Mouse (Mus musculus) hindbrain, embryonic 15.5 days (tissue): ENCODE measurements around the gene Zfp384. TPM values are rescaled to one million over a fixed set of nuclear protein-coding genes. Genes with fewer than 3 reads are reported as not detected.
"Not testable (repeated sequence)": the region's sequence is repeated elsewhere in the genome, so short reads cannot be mapped to it uniquely, and the experiment has no call there.

Experiments used
- ATAC-seq: fragments of 200-750 bp; cut with Nextera tagmentation; 2 replicates; pipeline ENCODE4 v1.8.0; 2017; ENCODE audit warnings: low read depth, moderate number of reproducible peaks, moderate TSS enrichment; ENCODE audit not compliant: low FRiP score
- H3K27ac ChIP-seq: fragments of 300-500 bp; sonication (generic); replicated peaks from 2 replicates; pipeline ENCODE4 v1.5.1; 2015; ENCODE audit warnings: mild to moderate bottlenecking, inconsistent platforms
- H3K27me3 ChIP-seq: fragments of 300-500 bp; sonication (generic); 2 replicates; pipeline ENCODE4 v1.6.1; 2015; ENCODE audit warnings: control low read depth, inconsistent platforms
- H3K36me3 ChIP-seq: fragments of 300-500 bp; sonication (generic); 2 replicates; pipeline ENCODE4 v1.6.1; 2015; ENCODE audit warnings: control low read depth, inconsistent platforms
- H3K4me1 ChIP-seq: fragments of 300-500 bp; sonication (generic); replicated peaks from 2 replicates; pipeline ENCODE4 v1.6.1; 2015; ENCODE audit warnings: control low read depth, inconsistent platforms
- H3K4me2 ChIP-seq: fragments of 300-500 bp; sonication (generic); 2 replicates; pipeline ENCODE4 v1.6.1; 2015; ENCODE audit warnings: moderate library complexity, mild to moderate bottlenecking, inconsistent platforms
- H3K4me3 ChIP-seq: fragments of 300-500 bp; sonication (generic); 2 replicates; pipeline ENCODE4 v1.5.1; 2015; ENCODE audit warnings: mild to moderate bottlenecking, inconsistent platforms
- H3K9ac ChIP-seq: fragments of 300-500 bp; sonication (generic); 2 replicates; pipeline ENCODE4 v1.6.1; 2015; ENCODE audit warnings: inconsistent platforms
- H3K9me3 ChIP-seq: fragments of 300-500 bp; sonication (generic); 2 replicates; pipeline ENCODE4 v1.6.1; 2016; ENCODE audit warnings: control low read depth, inconsistent platforms
- WGBS: fragments of 180-500 bp; shearing (Covaris S2); methylation state at CpG from one replicate; pipeline ENCODE4 v1.1.7; 2015; 5-methylcytosine and 5-hydroxymethylcytosine counted together
- polyA plus RNA-seq: library from polyadenylated mRNA; unstranded; fragments of >200 nt; fragmentation: Nextera tagmentation; extraction: Ambion mirVana; gene quantifications from 2 replicates; pipeline ENCODE4 v1.2.1, GENCODE M21; 2015

The Zfp384 gene
- polyA plus RNA-seq, 1 experiment from 2014 or later: 14.9 TPM

GRCm38 (mm10) chr6:125030532-125030931 lies 21.6 kb downstream of the Zfp384 start:
- H3K36me3 ChIP-seq: peaks cover 60% of the 10 kb centered on the region
- not testable (repeated sequence) for ATAC-seq, H3K9me3 ChIP-seq, H3K27me3 ChIP-seq, H3K4me2 ChIP-seq, H3K27ac ChIP-seq, H3K4me3 ChIP-seq, H3K4me1 ChIP-seq, H3K9ac ChIP-seq
- WGBS: 43% methylated on average over 8 of the region's 9 CpGs

GRCm38 (mm10) chr6:125031604-125032003 lies 22.7 kb downstream of the Zfp384 start:
- Histone ChIP-seq H3K27ac (no peak overlapping the region), H3K9me3 (no peaks in the 10 kb centered on the region), H3K27me3 (no peaks in the 10 kb centered on the region), H3K9ac (no peak overlapping the region), H3K4me1 (no peaks in the 10 kb centered on the region), H3K36me3 (peaks cover 58% of the 10 kb centered on the region), H3K4me3 (no peak overlapping the region), H3K4me2 (no peak overlapping the region)
- 92% methylated on average over 16 of the region's 16 CpGs for WGBS
- peak; percentile 38; the same call in 1 of the 2 replicates for ATAC-seq

GRCm38 (mm10) chr6:125038666-125039065 lies 29.7 kb downstream of the Zfp384 start:
- Histone ChIP-seq H3K4me2 (peak overlapping the region; percentile 67), H3K9ac (0 out of 2 replicates have a peak overlapping the region, but pooled peaks have one; percentile 30), H3K36me3 (peaks cover 35% of the 10 kb centered on the region), H3K27ac (peak overlapping the region; percentile 74), H3K27me3 (no peaks in the 10 kb centered on the region), H3K9me3 (no peaks in the 10 kb centered on the region), H3K4me1 (peaks cover 20% of the 10 kb centered on the region), H3K4me3 (peak overlapping the region; percentile 85)
- no peak for ATAC-seq
- WGBS: 90% methylated on average over 4 of the region's 4 CpGs

GRCm38 (mm10) chr6:125039131-125039530 lies 30.2 kb downstream of the Zfp384 start:
- 7% methylated on average over 8 of the region's 8 CpGs for WGBS
- H3K9me3 ChIP-seq: no peaks in the 10 kb centered on the region
- H3K9ac ChIP-seq: peak overlapping the region; percentile 30; the same call in 1 of the 2 replicates
- peak overlapping the region; percentile 85 for H3K4me3 ChIP-seq
- H3K4me1 ChIP-seq: peaks cover 20% of the 10 kb centered on the region
- peaks cover 36% of the 10 kb centered on the region for H3K36me3 ChIP-seq
- no peaks in the 10 kb centered on the region for H3K27me3 ChIP-seq
- H3K4me2 ChIP-seq: peak overlapping the region; percentile 67
- peak overlapping the region; percentile 74 for H3K27ac ChIP-seq
- ATAC-seq: no peak; the same call in 1 of the 2 replicates

- 0% methylated on average over 26 of the region's 26 CpGs for WGBS
Observed at GRCm38 (mm10) chr6:125039533-125040153, 30.7 kb downstream of the Zfp384 start, which contains the start of gene Ing4. TSS of gene Ing4 (plus strand) at chr6:125039760.

GRCm38 (mm10) chr6:125040221-125040620 lies 31.3 kb downstream of the Zfp384 start:
- no peak for ATAC-seq
- WGBS: 21% methylated on average over 7 of the region's 7 CpGs
- peak overlapping the region; percentile 85 for H3K4me3 ChIP-seq
- H3K27ac ChIP-seq: peak overlapping the region; percentile 82
- no peaks in the 10 kb centered on the region for H3K27me3 ChIP-seq
- peaks cover 38% of the 10 kb centered on the region for H3K36me3 ChIP-seq
- H3K9me3 ChIP-seq: no peaks in the 10 kb centered on the region
- peak overlapping the region; percentile 82 for H3K4me2 ChIP-seq
- peak overlapping the region; percentile 73 for H3K9ac ChIP-seq
- peaks cover 20% of the 10 kb centered on the region for H3K4me1 ChIP-seq

More at GRCm38 (mm10) chr6:125039533-125040153, 30.7 kb downstream of the Zfp384 start, which contains the start of gene Ing4:
- H3K4me1 ChIP-seq: peaks cover 20% of the 10 kb centered on the region
- no peaks in the 10 kb centered on the region for H3K27me3 ChIP-seq
- ATAC-seq: peak; percentile 97
- peak within 1 kb of the TSS; percentile 73 for H3K9ac ChIP-seq
- peak within 1 kb of the TSS; percentile 82 for H3K4me2 ChIP-seq
- no peaks in the 10 kb centered on the region for H3K9me3 ChIP-seq
- peaks cover 38% of the 10 kb centered on the region for H3K36me3 ChIP-seq
- peak within 1 kb of the TSS; percentile 85 for H3K4me3 ChIP-seq
- peak within 1 kb of the TSS; percentile 82 for H3K27ac ChIP-seq

- Histone ChIP-seq H3K4me3 (no peak overlapping the region), H3K4me1 (peaks cover 20% of the 10 kb centered on the region), H3K36me3 (peaks cover 31% of the 10 kb centered on the region), H3K9ac (no peak overlapping the region), H3K27me3 (no peaks in the 10 kb centered on the region), H3K27ac (no peak overlapping the region), H3K9me3 (no peaks in the 10 kb centered on the region), H3K4me2 (0 out of 2 replicates have a peak overlapping the region, but pooled peaks have one; percentile 82)
- 91% methylated on average over 7 of the region's 7 CpGs for WGBS
- ATAC-seq: no peak
Observed at GRCm38 (mm10) chr6:125041047-125041446, 32.1 kb downstream of the Zfp384 start.

- 97% methylated on average over 7 of the region's 7 CpGs for WGBS
- no peak overlapping the region for H3K9ac ChIP-seq
- no peak for ATAC-seq
- no peaks in the 10 kb centered on the region for H3K27me3 ChIP-seq
- H3K36me3 ChIP-seq: peaks cover 24% of the 10 kb centered on the region
- no peak overlapping the region for H3K4me2 ChIP-seq
- no peak overlapping the region for H3K27ac ChIP-seq
- H3K4me3 ChIP-seq: no peak overlapping the region
- H3K9me3 ChIP-seq: no peaks in the 10 kb centered on the region
- peaks cover 20% of the 10 kb centered on the region for H3K4me1 ChIP-seq
Observed at GRCm38 (mm10) chr6:125042081-125042480, 33.1 kb downstream of the Zfp384 start.

- 23% methylated on average over 5 of the region's 5 CpGs for WGBS
- H3K9ac ChIP-seq: no peak overlapping the region
- no peaks in the 10 kb centered on the region for H3K9me3 ChIP-seq
- peak; percentile 12; the same call in 1 of the 2 replicates for ATAC-seq
- no peak overlapping the region for H3K4me3 ChIP-seq
- H3K4me1 ChIP-seq: no peaks in the 10 kb centered on the region
- no peaks in the 10 kb centered on the region for H3K27me3 ChIP-seq
- H3K36me3 ChIP-seq: peaks cover 43% of the 10 kb centered on the region
- no peak overlapping the region for H3K4me2 ChIP-seq
- H3K27ac ChIP-seq: no peak overlapping the region
Observed at GRCm38 (mm10) chr6:125046691-125047090, 37.7 kb downstream of the Zfp384 start.

- Histone ChIP-seq H3K27ac (no peak within 1 kb of the TSS), H3K9ac (no peak within 1 kb of the TSS), H3K9me3 (no peaks in the 10 kb centered on the region), H3K4me2 (no peak within 1 kb of the TSS), H3K4me3 (no peak within 1 kb of the TSS), H3K4me1 (no peaks in the 10 kb centered on the region), H3K36me3 (peaks cover 56% of the 10 kb centered on the region), H3K27me3 (no peaks in the 10 kb centered on the region)
- WGBS: 37% methylated on average over 20 of the region's 20 CpGs
- no peak for ATAC-seq
Observed at GRCm38 (mm10) chr6:125049678-125050077, 40.7 kb downstream of the Zfp384 start, which contains the start of gene Acrbp. TSS of gene Acrbp (plus strand) at chr6:125049689.

GRCm38 (mm10) chr6:125051237-125051636 lies 42.3 kb downstream of the Zfp384 start:
- Histone ChIP-seq H3K9me3 (no peaks in the 10 kb centered on the region), H3K27me3 (no peaks in the 10 kb centered on the region), H3K36me3 (peaks cover 58% of the 10 kb centered on the region), H3K4me3 (no peak overlapping the region), H3K4me2 (no peak overlapping the region), H3K4me1 (no peaks in the 10 kb centered on the region), H3K27ac (no peak overlapping the region), H3K9ac (no peak overlapping the region)
- WGBS: 68% methylated on average over 5 of the region's 5 CpGs
- ATAC-seq: no peak

- Histone ChIP-seq H3K4me3 (no peak overlapping the region), H3K27me3 (no peaks in the 10 kb centered on the region), H3K9me3 (no peaks in the 10 kb centered on the region), H3K36me3 (peaks cover 5% of the 10 kb centered on the region; the same call in 1 of the 2 replicates), H3K9ac (no peak overlapping the region), H3K4me2 (no peak overlapping the region), H3K4me1 (peaks cover 8% of the 10 kb centered on the region; the same call in 1 of the 2 replicates), H3K27ac (no peak overlapping the region)
- WGBS: 35% methylated on average over 6 of the region's 6 CpGs
- ATAC-seq: no peak
Observed at GRCm38 (mm10) chr6:125061493-125061892, 52.5 kb downstream of the Zfp384 start.
